Mouse (Mus musculus): ENCODE data around the gene Ush2a.

DNA sequence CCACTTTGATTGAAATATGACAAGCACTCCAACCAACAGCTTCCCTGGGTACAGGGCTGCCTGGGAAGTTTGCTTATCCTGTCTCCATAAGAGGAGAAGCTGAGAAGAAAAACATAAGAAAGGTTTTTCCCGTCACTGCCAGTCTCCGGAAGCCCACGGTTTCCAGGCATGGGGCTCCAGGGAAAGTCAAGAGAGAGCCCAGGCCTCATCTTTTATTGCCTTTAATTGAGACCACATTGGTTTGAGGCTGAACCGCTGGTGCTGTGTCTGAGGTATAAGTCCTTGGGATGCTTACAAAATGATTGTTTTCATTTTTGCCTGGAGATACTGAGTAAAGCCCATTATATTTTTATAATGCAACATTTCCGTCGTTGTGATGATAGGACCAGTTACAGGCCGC lies 511.8 kb downstream of the Ush2a start:
- no peak for TF ChIP-seq CTCF (IDR thresholded peaks at IDR 0.05)
- no peak for TF ChIP-seq EP300 (IDR thresholded peaks at IDR 0.05)
